Comparison of ENCODE assay signal across 11 mouse cellular contexts in genomic region chr17:7902362-7902761, GRCm38 (mm10). TPM values are rescaled to one million over a fixed set of nuclear protein-coding genes. Genes with fewer than 3 reads are reported as not detected.
DNase-seq lines count a peak whose midpoint lies in the region; ATAC-seq lines count a peak whose summit lies in the region.
"Had no signal": no experiment of that assay in that cellular context is flagged by ENCODE, and none has a peak within 500 bp of the region (broad histone marks: within the 10 kb centered on the region; RNA-seq: fewer than 3 reads in every experiment).

No protein-coding gene starts in this region.

- no peaks in the 10 kb centered on the region for H3K9me3 ChIP-seq in limb, embryonic 10.5 days (replicated peaks)
- H3K9me3 ChIP-seq: G1E; liver, embryonic 13.5 days; neural tube, embryonic 13.5 days had no signal

- no peaks in the 10 kb centered on the region for H3K36me3 ChIP-seq in limb, embryonic 10.5 days
- H3K36me3 ChIP-seq: G1E; liver, embryonic 13.5 days; neural tube, embryonic 13.5 days had no signal

- H3K4me1 ChIP-seq in limb, embryonic 10.5 days = no peaks in the 10 kb centered on the region
- H3K4me1 ChIP-seq: liver, embryonic 13.5 days had no signal

- no peak for ATAC-seq in frontal cortex, adult (ENCODE audit: low TSS enrichment)
- ATAC-seq in neutrophil, adult 5-6 weeks (ENCODE audit: extremely low read depth, insufficient number of reproducible peaks, low FRiP score, poor library complexity, severe bottlenecking) = peak; percentile 86

- no peaks in the 10 kb centered on the region for H3K27me3 ChIP-seq in limb, embryonic 10.5 days (ENCODE audit: low read depth, poor library complexity, severe bottlenecking)
- H3K27me3 ChIP-seq: liver, embryonic 13.5 days; neural tube, embryonic 13.5 days had no signal

- H3K27ac ChIP-seq in limb, embryonic 10.5 days = no peak overlapping the region
- H3K27ac ChIP-seq: liver, embryonic 13.5 days; neural tube, embryonic 13.5 days had no signal

- DNase-seq in frontal cortex, postnatal 10 days (ENCODE audit: low spot score in 2 of 2) = peak; percentile 21 to 23
- peak; percentile 13 for DNase-seq in urinary bladder, postnatal 14 days (ENCODE audit: low spot score)
- no peak for DNase-seq in urinary bladder, postnatal 36 days (ENCODE audit: low spot score in 2 of 2)
- DNase-seq in thymus, postnatal 4 days = peak; percentile 89
- DNase-seq in cerebellum, adult 9-10 months = no peak
- no peak for DNase-seq in limb, embryonic 10.5 days (ENCODE audit: low spot score)
- DNase-seq: liver, embryonic 13.5 days had no signal

- H3K4me3 ChIP-seq in limb, embryonic 10.5 days = no peak overlapping the region
- H3K4me3 ChIP-seq: liver, embryonic 13.5 days; neural tube, embryonic 13.5 days had no signal

- 87% methylated on average over 3 of the region's 3 CpGs for WGBS in limb, embryonic 10.5 days

RNA-seq across cellular contexts. Expression of gene Tagap, which starts 23.4 kb away (rescaled TPM):
- 83.2 and 88.4 TPM in 2 replicates for total RNA-seq in neutrophil, adult 5-6 weeks (2017)
- 0.19 and 0.26 TPM in 2 replicates for polyA plus RNA-seq in limb, embryonic 10.5 days (2016; fragmentation: Nextera tagmentation; extraction: Ambion mirVana)

RNA-seq across cellular contexts. Expression of gene Rsph3a, which starts 43.1 kb away (rescaled TPM):
- 22.2 and 28.2 TPM in 2 replicates for total RNA-seq in neutrophil, adult 5-6 weeks (2017)
- 48.8 and 53.0 TPM in 2 replicates for polyA plus RNA-seq in limb, embryonic 10.5 days (2016; fragmentation: Nextera tagmentation; extraction: Ambion mirVana)

Comparison
In these comparisons a context has a peak if more than half of its experiments do, and no peak if none do; other contexts are left out.
1. DNase-seq: peak in frontal cortex, postnatal 10 days (2 of 2), urinary bladder, postnatal 14 days (single experiment) and thymus, postnatal 4 days (single experiment); none in urinary bladder, postnatal 36 days (0 of 2), cerebellum, adult 9-10 months (single experiment) and limb, embryonic 10.5 days (single experiment).